Mouse (Mus musculus): ENCODE data around the gene Kcnv2. TPM values are rescaled to one million over a fixed set of nuclear protein-coding genes. Genes with fewer than 3 reads are reported as not detected.

The Kcnv2 gene
- total RNA-seq, 2 experiments from 2014 or later = 0.11 to 0.15 TPM

DNA sequence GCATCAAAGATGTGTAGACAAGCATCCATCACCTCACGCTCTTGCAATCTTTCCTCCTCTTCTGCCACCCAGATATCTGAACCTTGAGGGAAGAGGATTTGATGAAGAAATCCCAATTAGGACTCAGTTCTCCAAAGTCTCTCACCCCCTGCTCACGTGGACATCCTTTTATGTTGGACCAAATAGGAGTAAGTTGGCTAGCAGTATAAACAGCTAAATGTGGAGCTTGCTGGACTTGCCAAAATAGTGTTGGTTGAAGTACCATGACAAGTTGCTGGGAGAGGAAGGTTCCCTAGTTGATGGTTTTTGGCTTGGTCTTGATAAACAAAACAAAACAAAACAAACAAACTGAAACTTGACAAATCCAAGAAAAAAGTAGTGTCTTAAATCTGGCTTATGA is 47.8 kb downstream of the Kcnv2 start:
- Histone ChIP-seq H3K4me3 (no peak overlapping the region), H3K27ac (no peak overlapping the region)
- no peak for DNase-seq
- TF ChIP-seq CTCF (IDR thresholded peaks at IDR 0.05) = no peak
- intact Hi-C loops (cut with DNase I) = no loop called here

DNA sequence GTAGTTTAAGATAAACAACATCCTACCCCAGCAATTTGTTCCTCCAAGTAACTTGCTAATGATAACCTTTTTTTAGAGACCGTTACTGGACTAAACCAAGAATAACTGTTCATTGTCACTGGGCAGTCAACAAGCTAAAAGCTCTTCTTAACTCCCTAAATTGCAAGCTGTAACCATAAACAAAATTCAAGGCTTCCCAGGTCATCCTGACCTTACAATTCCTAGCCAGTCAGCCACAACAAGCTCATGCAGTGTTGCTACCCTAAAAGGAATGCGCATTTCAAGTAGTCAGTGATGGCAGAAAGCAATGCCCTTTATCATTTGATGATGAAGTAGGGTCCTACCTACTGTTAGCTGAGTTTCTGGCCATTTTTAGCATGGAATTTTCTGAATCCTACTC is 48.4 kb downstream of the Kcnv2 start:
- H3K27ac ChIP-seq = no peak overlapping the region
- no peak for DNase-seq
- H3K4me3 ChIP-seq = no peak overlapping the region
- intact Hi-C loops (cut with DNase I) = no loop called here
- TF ChIP-seq CTCF (IDR thresholded peaks at IDR 0.05) = no peak

DNA sequence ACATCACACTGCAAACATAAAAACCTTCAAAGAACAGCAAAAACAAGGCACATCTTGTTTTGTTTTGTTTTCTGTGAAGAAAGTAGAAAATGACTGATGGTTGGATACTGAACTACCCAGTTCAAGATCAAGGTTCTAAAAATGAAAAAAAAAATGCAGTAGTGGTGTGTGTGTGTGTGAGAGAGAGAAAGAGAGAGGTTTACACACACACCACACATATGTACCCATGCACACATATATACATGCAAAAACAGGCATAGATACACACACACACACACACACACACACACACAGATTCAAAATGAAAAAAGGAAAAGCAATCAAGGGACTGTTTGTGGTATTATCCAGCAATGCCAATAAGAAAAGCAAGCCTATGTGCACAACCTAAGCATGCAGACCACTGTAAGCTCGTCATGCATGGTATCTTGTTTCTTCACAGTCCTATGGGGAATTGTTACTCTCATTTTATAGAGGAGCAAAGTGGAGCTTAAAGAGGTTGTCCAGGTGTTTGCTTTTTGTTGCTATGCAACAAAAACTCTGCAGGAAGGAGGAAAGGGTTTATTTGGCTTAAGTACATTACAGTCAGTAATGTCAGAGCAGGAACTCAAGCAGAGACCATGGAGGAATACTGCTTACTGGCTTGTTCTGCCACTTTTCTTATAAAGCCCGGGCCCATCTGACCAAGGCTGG is 57.5 kb downstream of the Kcnv2 start:
- TF ChIP-seq CTCF (IDR thresholded peaks at IDR 0.05) = no peak
- no peak for DNase-seq
- intact Hi-C loops (cut with DNase I) = no loop called here
- no peak overlapping the region for H3K4me3 ChIP-seq
- no peak overlapping the region for H3K27ac ChIP-seq

DNA sequence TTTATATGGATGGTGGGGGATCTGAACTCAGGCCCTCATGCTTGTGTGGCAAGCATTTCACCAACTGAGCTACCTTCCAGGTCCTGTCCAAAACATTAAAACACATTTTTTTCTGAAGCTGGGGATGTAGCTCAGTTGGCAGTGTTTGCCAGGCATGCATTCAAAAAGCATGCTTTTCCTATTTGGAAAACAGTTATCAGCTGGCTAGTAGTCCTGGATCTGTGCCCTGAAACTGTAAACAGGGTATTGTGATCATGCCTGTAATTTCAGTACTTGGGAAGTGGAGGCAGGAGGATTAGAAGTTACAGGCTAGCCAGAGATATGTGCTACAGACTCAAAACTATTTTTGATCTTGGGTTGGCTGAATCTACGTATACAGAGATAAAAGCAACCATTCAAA is 59.7 kb downstream of the Kcnv2 start:
- Histone ChIP-seq H3K27ac (no peak overlapping the region), H3K4me3 (no peak overlapping the region)
- no peak for TF ChIP-seq CTCF (IDR thresholded peaks at IDR 0.05)
- DNase-seq = no peak
- intact Hi-C loops (cut with DNase I) = no loop called here

DNA sequence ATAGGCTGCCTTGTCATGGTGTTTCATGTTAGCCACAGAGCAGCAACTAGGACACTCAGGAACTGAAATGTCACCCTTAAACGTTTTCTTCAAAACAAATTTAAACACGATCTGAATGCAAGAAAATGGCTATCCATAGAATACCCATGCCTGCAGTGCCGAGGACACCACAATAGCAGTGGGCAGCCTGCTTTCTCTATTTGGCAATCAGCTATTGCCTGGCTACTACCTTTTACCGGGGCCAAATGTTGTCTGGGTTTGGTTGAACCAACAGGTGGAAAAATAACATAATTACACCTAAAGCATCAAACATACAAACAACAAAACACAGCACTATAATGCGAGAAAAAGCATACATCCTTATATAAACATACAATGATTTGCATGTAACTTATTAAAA is 60.9 kb downstream of the Kcnv2 start:
- no peak overlapping the region for H3K27ac ChIP-seq
- DNase-seq = no peak
- intact Hi-C loops (cut with DNase I) = no loop called here
- no peak for TF ChIP-seq CTCF (IDR thresholded peaks at IDR 0.05)
- H3K4me3 ChIP-seq = no peak overlapping the region

DNA sequence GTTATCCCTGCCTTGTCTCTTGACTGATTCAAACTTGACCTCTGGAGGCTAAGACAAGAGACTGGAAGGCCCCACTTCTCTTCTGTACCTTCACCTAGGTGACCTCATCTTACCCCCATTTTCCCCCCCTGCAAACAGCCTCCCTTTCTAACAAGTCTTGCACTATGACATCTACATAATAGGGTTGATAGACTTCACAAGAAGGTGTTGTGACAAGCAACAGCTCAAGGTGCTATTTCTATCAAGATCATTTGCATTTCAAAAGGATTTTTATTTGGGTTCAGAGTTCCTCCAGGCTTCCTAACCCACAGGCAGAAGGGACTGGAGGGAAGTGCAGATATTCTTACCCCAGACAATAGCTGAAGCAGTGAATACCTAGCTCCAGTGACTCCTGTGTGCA is 62.9 kb downstream of the Kcnv2 start:
- intact Hi-C loops (cut with DNase I) = no loop called here
- DNase-seq = no peak
- no peak overlapping the region for H3K4me3 ChIP-seq

More for the DNA sequence above, 62.9 kb downstream of the Kcnv2 start:
- TF ChIP-seq CTCF (IDR thresholded peaks at IDR 0.05) = no peak
- no peak overlapping the region for H3K27ac ChIP-seq

Other genes with a start within 250 kb of the Kcnv2 start
- 10 to 100 TPM; 64.1 to 99.2 TPM for gene Vldlr, start 106.1 kb upstream of the Kcnv2 start, total RNA-seq (2021)
- gene Pum3, start 107.2 kb downstream of the Kcnv2 start, total RNA-seq (2021) = 10 to 100 TPM; 18.4 to 29.5 TPM